Mouse (Mus musculus) CH12.LX (cell line): Measurements from ENCODE around the gene Diaph2. TPM values are rescaled to one million over a fixed set of nuclear protein-coding genes. Genes with fewer than 3 reads are reported as not detected.

Experiments used
- DNase-seq: peaks from one replicate; pipeline ENCODE4 v3.0.0-alpha.2; 2013; ENCODE audit errors: extremely low read depth
- H3K27ac ChIP-seq: 2 replicates; pipeline ENCODE4 v1.5.1; 2012; ENCODE audit warnings: low read depth, mild to moderate bottlenecking, control low read depth, moderate library complexity; ENCODE audit not compliant: insufficient read depth
- H3K27me3 ChIP-seq: replicated peaks from 2 replicates; pipeline ENCODE3; 2012; ENCODE audit warnings: inconsistent platforms
- H3K36me3 ChIP-seq, 2 experiments: replicated peaks in 1 of 2; 2 replicates each; pipeline versions ENCODE3 to v1.6.1; 2012; ENCODE audit warnings: inconsistent platforms in 1 of 2, low read length in 1 of 2, mild to moderate bottlenecking in 1 of 2, mixed read lengths in 1 of 2, moderate library complexity in 1 of 2; ENCODE audit not compliant: control insufficient read depth in 1 of 2, insufficient read depth in 1 of 2
- H3K4me1 ChIP-seq, 2 experiments: 2 replicates each; pipeline ENCODE4 v1.6.1; 2012; ENCODE audit warnings: inconsistent platforms in 1 of 2, moderate library complexity in 1 of 2; ENCODE audit not compliant: insufficient read depth in 2 of 2, control insufficient read depth in 1 of 2
- H3K4me2 ChIP-seq: 2 replicates; pipeline ENCODE4 v1.6.1; 2012; ENCODE audit warnings: low read depth, mild to moderate bottlenecking, control low read depth; ENCODE audit not compliant: poor library complexity, insufficient read depth, severe bottlenecking
- H3K4me3 ChIP-seq, 3 experiments: fragments of 150-350 bp in 1 of 3; sonication (generic) in 1 of 3; replicated peaks in 1 of 3; 2 replicates each; pipeline versions ENCODE3 to v1.5.1; 2011 to 2012; ENCODE audit warnings: low read depth in 2 of 3, low read length in 2 of 3, mild to moderate bottlenecking in 2 of 3, moderate library complexity in 2 of 3, control low read depth in 1 of 3, improper control_type of control experiment in 1 of 3, inconsistent platforms in 1 of 3, mixed read lengths in 1 of 3; ENCODE audit not compliant: poor library complexity in 1 of 3
- H3K79me2 ChIP-seq: replicated peaks from 2 replicates; pipeline ENCODE4 v1.6.1; 2012; ENCODE audit warnings: mild to moderate bottlenecking, moderate library complexity; ENCODE audit not compliant: control insufficient read depth, poor library complexity, insufficient read depth, severe bottlenecking; ENCODE audit errors: extremely low read depth
- H3K9ac ChIP-seq: 2 replicates; pipeline ENCODE4 v1.6.1; 2012; ENCODE audit warnings: low read depth, mild to moderate bottlenecking, control low read depth, moderate library complexity; ENCODE audit not compliant: insufficient read depth
- H3K9me3 ChIP-seq: replicated peaks from 2 replicates; pipeline ENCODE3; 2012; ENCODE audit warnings: low read length, inconsistent platforms, mixed read lengths
- BHLHE40 ChIP-seq: IDR thresholded peaks from 2 replicates; pipeline ENCODE4 v1.6.1; 2011; ENCODE audit warnings: mild to moderate bottlenecking, low read depth, low read length, improper control_type of control experiment
- CHD2 ChIP-seq: IDR thresholded peaks from 2 replicates; pipeline ENCODE4 v1.6.1; 2011; ENCODE audit warnings: low read length, improper control_type of control experiment
- CTCF ChIP-seq, 2 experiments: IDR thresholded peaks in 1 of 2; conservative IDR thresholded peaks in 1 of 2; 2 replicates each; pipeline ENCODE4 v1.5.1; 2011 to 2012; ENCODE audit warnings: low read depth in 2 of 2, low read length in 2 of 2, improper control_type of control experiment in 1 of 2, inconsistent platforms in 1 of 2, mild to moderate bottlenecking in 1 of 2, moderate library complexity in 1 of 2
- E2F4 ChIP-seq: IDR thresholded peaks from 2 replicates; pipeline ENCODE4 v1.6.1; 2011; ENCODE audit warnings: low read depth, low read length, improper control_type of control experiment; ENCODE audit not compliant: insufficient replicate concordance
- ETS1 ChIP-seq: conservative IDR thresholded peaks from 2 replicates; pipeline ENCODE4 v1.6.1; 2012; ENCODE audit warnings: low read depth, mild to moderate bottlenecking, inconsistent platforms, low read length, improper control_type of control experiment, moderate library complexity
- GABPA ChIP-seq: IDR thresholded peaks from 2 replicates; pipeline ENCODE4 v1.6.1; 2012; ENCODE audit warnings: low read depth, low read length, improper control_type of control experiment, inconsistent platforms; ENCODE audit not compliant: insufficient replicate concordance
- HCFC1 ChIP-seq: IDR thresholded peaks from 2 replicates; pipeline ENCODE4 v1.6.1; 2012; ENCODE audit warnings: low read depth, mild to moderate bottlenecking, inconsistent platforms, low read length, improper control_type of control experiment
- IRF4 ChIP-seq: IDR thresholded peaks from 2 replicates; pipeline ENCODE4 v1.6.1; 2014; ENCODE audit warnings: low read depth, mild to moderate bottlenecking, inconsistent platforms, low read length, improper control_type of control experiment
- JUN ChIP-seq: IDR thresholded peaks from 2 replicates; pipeline ENCODE4 v1.6.1; 2011; ENCODE audit warnings: low read depth, mild to moderate bottlenecking, low read length, improper control_type of control experiment, moderate library complexity; ENCODE audit not compliant: insufficient read depth
- JUND ChIP-seq: conservative IDR thresholded peaks from 2 replicates; pipeline ENCODE4 v1.6.1; 2011; ENCODE audit warnings: low read depth, low read length, improper control_type of control experiment
- KAT2A ChIP-seq: IDR thresholded peaks from 2 replicates; pipeline ENCODE4 v1.6.1; 2012; ENCODE audit warnings: low read length, improper control_type of control experiment, inconsistent platforms; ENCODE audit not compliant: insufficient replicate concordance
- MAFK ChIP-seq: IDR thresholded peaks from 2 replicates; pipeline ENCODE4 v1.6.1; 2011; ENCODE audit warnings: low read length, improper control_type of control experiment; ENCODE audit not compliant: insufficient replicate concordance
- MAX ChIP-seq: IDR thresholded peaks from 2 replicates; pipeline ENCODE4 v1.6.1; 2011; ENCODE audit warnings: low read length, improper control_type of control experiment
- MAZ ChIP-seq: IDR thresholded peaks from 2 replicates; pipeline ENCODE4 v1.6.1; 2012; ENCODE audit warnings: low read depth, mild to moderate bottlenecking, inconsistent platforms, low read length, improper control_type of control experiment, moderate library complexity
- MXI1 ChIP-seq: IDR thresholded peaks from 2 replicates; pipeline ENCODE4 v1.6.1; 2011; ENCODE audit warnings: mild to moderate bottlenecking, low read depth, low read length, improper control_type of control experiment
- MYC ChIP-seq: IDR thresholded peaks from 2 replicates; pipeline ENCODE4 v1.6.1; 2011; ENCODE audit warnings: low read depth, mild to moderate bottlenecking, improper control_type of control experiment, low read length
- POLR2A ChIP-seq: IDR thresholded peaks from 2 replicates; pipeline ENCODE4 v1.6.1; 2011; ENCODE audit warnings: low read depth, mild to moderate bottlenecking, improper control_type of control experiment, low read length
- RAD21 ChIP-seq: IDR thresholded peaks from 2 replicates; pipeline ENCODE4 v1.6.1; 2011; ENCODE audit warnings: low read depth, mild to moderate bottlenecking, low read length, improper control_type of control experiment, moderate library complexity
- RCOR1 ChIP-seq: conservative IDR thresholded peaks from 2 replicates; pipeline ENCODE4 v1.6.1; 2012; ENCODE audit warnings: low read depth, mild to moderate bottlenecking, inconsistent platforms, low read length, improper control_type of control experiment
- TCF12 ChIP-seq: IDR thresholded peaks from 2 replicates; pipeline ENCODE4 v1.6.1; 2014; ENCODE audit warnings: low read depth, mild to moderate bottlenecking, inconsistent platforms, low read length, improper control_type of control experiment
- ZC3H11A ChIP-seq: IDR thresholded peaks from 2 replicates; pipeline ENCODE4 v1.6.1; 2012; ENCODE audit warnings: low read depth, mild to moderate bottlenecking, inconsistent platforms, low read length, improper control_type of control experiment
- ZKSCAN1 ChIP-seq: IDR thresholded peaks from 2 replicates; pipeline ENCODE4 v1.6.1; 2012; ENCODE audit warnings: low read depth, inconsistent platforms, low read length, improper control_type of control experiment, borderline replicate concordance
- dilution Hi-C: fragments of 300-500 bp; cut with MboI; formaldehyde crosslinking; loops from 2 replicates; pipeline ENCODE4 v1.14.3; 2020; ENCODE audit warnings: low sequenced_read_pairs; ENCODE audit not compliant: extremely low pct_unique_long_range_greater_than_20kb, extremely low pct_ligation_motif_present
- in situ Hi-C: fragments of 300-500 bp; cut with MboI; formaldehyde crosslinking; loops from 3 replicates; pipeline ENCODE4 v1.14.3; 2019; ENCODE audit warnings: low sequenced_read_pairs, low pct_ligation_motif_present, low pct_unique_long_range_greater_than_20kb, mixed read lengths
- polyA plus RNA-seq: library from polyadenylated mRNA; unstranded; fragments of >175 nt; gene quantifications from 2 replicates; pipeline ENCODE4 v1.2.1, GENCODE M21; 2012; ENCODE audit warnings: low read depth; ENCODE audit not compliant: insufficient read length
- total RNA-seq, 2 experiments: library from RNA; depleted of rRNA; stranded (reverse); fragments of 300-350 nt in 1 of 2; fragments of >200 nt in 1 of 2; gene quantifications; 2 replicates each; pipeline ENCODE4 v1.2.3; 2012 to 2014

Diaph2 gene
- total and polyA plus RNA-seq, 3 experiments, result not detected

GRCm38 (mm10) chrX:130149216-130149615, 399.7 kb downstream of the Diaph2 start:
- Histone ChIP-seq H3K4me2 (no peak overlapping the region), H3K27me3 (no peaks in the 10 kb centered on the region), H3K27ac (no peak overlapping the region), H3K4me1 (no peaks in the 10 kb centered on the region), H3K36me3 (no peaks in the 10 kb centered on the region), H3K4me3 (no peak overlapping the region), H3K9me3 (no peaks in the 10 kb centered on the region), H3K79me2 (no peaks in the 10 kb centered on the region), H3K9ac (no peak overlapping the region)
- DNase-seq, result no peak
- dilution Hi-C loops (no loop called here), in situ Hi-C loops (no loop called here)
- no peak for TF ChIP-seq MAFK
- no peak for TF ChIP-seq JUND
- TF ChIP-seq POLR2A, result no peak
- no peak for TF ChIP-seq MXI1
- no peak for TF ChIP-seq MAZ
- TF ChIP-seq GABPA, result no peak
- no peak for TF ChIP-seq JUN
- no peak for TF ChIP-seq TCF12
- no peak for TF ChIP-seq ZKSCAN1
- TF ChIP-seq E2F4, result no peak
- TF ChIP-seq CTCF (conservative IDR thresholded peaks at IDR 0.05 in 1 of 2, IDR thresholded peaks at IDR 0.05 in 1 of 2; ENCODE audit: low read depth in 2 of 2, low read length in 2 of 2), result no peak
- no peak for TF ChIP-seq CHD2
- no peak for TF ChIP-seq BHLHE40
- no peak for TF ChIP-seq ETS1
- TF ChIP-seq RCOR1, result no peak
- no peak for TF ChIP-seq ZC3H11A
- no peak for TF ChIP-seq KAT2A
- no peak for TF ChIP-seq RAD21
- no peak for TF ChIP-seq HCFC1

GRCm38 (mm10) chrX:130152164-130152563, 402.6 kb downstream of the Diaph2 start:
- in situ Hi-C loops (no loop called here), dilution Hi-C loops (no loop called here)
- Histone ChIP-seq H3K4me1 (no peaks in the 10 kb centered on the region), H3K36me3 (no peaks in the 10 kb centered on the region), H3K9me3 (no peaks in the 10 kb centered on the region), H3K27me3 (no peaks in the 10 kb centered on the region), H3K79me2 (no peaks in the 10 kb centered on the region), H3K4me2 (no peak overlapping the region), H3K27ac (no peak overlapping the region), H3K9ac (no peak overlapping the region), H3K4me3 (no peak overlapping the region)
- TF ChIP-seq CHD2, result no peak
- no peak for TF ChIP-seq IRF4
- no peak for TF ChIP-seq ZKSCAN1
- TF ChIP-seq MAZ, result no peak
- no peak for TF ChIP-seq MYC
- no peak for TF ChIP-seq CTCF (conservative IDR thresholded peaks at IDR 0.05 in 1 of 2, IDR thresholded peaks at IDR 0.05 in 1 of 2; ENCODE audit: low read depth in 2 of 2, low read length in 2 of 2)
- no peak for TF ChIP-seq MAX
- DNase-seq, result no peak
